Mouse (Mus musculus) lung, adult 2 months (tissue): ENCODE results near the gene Vsig2.

Experiments used
- CTCF ChIP-seq: fragments of 200-500 bp; IDR thresholded peaks from 2 replicates; pipeline ENCODE4 v1.5.1; 2011; ENCODE audit warnings: mild to moderate bottlenecking, low read length, control low read depth; ENCODE audit not compliant: insufficient read depth
- POLR2A ChIP-seq: fragments of 200-500 bp; IDR thresholded peaks from 2 replicates; pipeline ENCODE4 v1.6.1; 2011; ENCODE audit warnings: low read depth, mild to moderate bottlenecking, control low read depth, low read length, borderline replicate concordance; ENCODE audit errors: extremely low read depth

DNA sequence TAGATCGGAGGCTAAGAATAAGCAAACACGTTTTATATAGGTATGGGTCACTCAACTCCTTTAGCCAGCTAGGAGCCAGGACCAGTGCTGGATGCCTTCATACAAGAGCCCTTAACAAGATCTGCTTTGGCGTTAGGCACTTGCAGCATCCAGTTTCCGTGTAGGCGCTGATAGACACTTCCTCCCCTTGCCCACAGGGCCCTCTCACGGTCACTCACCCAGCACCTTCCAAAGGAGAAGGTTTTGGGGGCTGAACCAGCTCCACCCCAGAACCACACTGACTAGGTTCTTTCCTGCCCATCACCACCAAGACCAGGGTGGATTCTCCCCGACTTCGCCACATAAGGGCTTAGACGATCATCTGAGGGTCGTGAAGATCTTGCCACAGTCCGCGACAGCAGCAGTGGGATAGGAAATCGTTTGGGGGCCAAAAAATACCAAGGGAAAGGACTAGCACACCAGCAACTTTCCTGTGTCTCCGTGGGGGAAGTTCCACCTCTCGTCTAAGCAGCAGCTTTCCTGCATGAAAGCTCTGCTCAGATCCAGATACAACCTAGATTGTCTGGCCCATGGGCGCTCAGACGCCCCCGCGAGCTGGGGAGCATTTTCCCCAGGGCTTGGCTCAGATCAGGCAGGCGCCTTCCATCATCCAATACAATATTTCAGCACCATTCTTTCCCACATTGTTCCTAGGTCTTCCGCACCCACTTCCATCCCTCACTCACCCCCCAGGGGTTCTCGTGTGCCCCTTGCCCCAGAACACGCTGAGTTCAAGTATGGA is 12.9 kb downstream of the Vsig2 start:
- no peak for TF ChIP-seq POLR2A
- TF ChIP-seq CTCF, result no peak
